Mouse (Mus musculus) forebrain, embryonic 16.5 days (tissue): ENCODE measurements around the gene F12. TPM values are rescaled to one million over a fixed set of nuclear protein-coding genes. Genes with fewer than 3 reads are reported as not detected.

Source experiments
- microRNA-seq: library from miRNA; unstranded; fragments of <30 nt; microRNA quantifications from one replicate; pipeline ENCODE4, GENCODE M21; 2017
- polyA plus RNA-seq: library from polyadenylated mRNA; unstranded; fragments of >200 nt; fragmentation: Nextera tagmentation; extraction: Ambion mirVana; gene quantifications from 2 replicates; pipeline ENCODE4 v1.2.1, GENCODE M21; 2015

Gene F12
- polyA plus RNA-seq, 1 experiment from 2014 or later = not detected

Small RNA genes within 50 kb of the gene (microRNA-seq; reads per million reads assigned to microRNA genes)
- not detected for gene Mir6943

Other genes with a start within 250 kb of the F12 start
- gene Nsd1, start 217.0 kb downstream of the F12 start, polyA plus RNA-seq = 52.4 and 53.1 TPM in 2 replicates
- 288 and 303 TPM in 2 replicates for gene Prelid1, start 106.3 kb downstream of the F12 start, polyA plus RNA-seq
- 104 and 109 TPM in 2 replicates for gene Rab24, start 104.8 kb downstream of the F12 start, polyA plus RNA-seq
- gene Mxd3, start 97.0 kb downstream of the F12 start, polyA plus RNA-seq = 22.1 and 23.9 TPM in 2 replicates
- gene Lman2, start 64.0 kb downstream of the F12 start, polyA plus RNA-seq = 56.3 and 59.7 TPM in 2 replicates
- 0.71 and 1.4 TPM in 2 replicates for gene Rgs14, start 57.1 kb downstream of the F12 start, polyA plus RNA-seq
- 0.27 TPM in 1 of 2 replicates, not detected in the other for gene Slc34a1, start 28.6 kb downstream of the F12 start, polyA plus RNA-seq
- 0.43 and 0.84 TPM in 2 replicates for gene Pfn3, start 11.6 kb downstream of the F12 start, polyA plus RNA-seq
- 39.4 and 40.1 TPM in 2 replicates for gene Grk6, start 18.3 kb upstream of the F12 start, polyA plus RNA-seq
- gene Prr7, start 37.5 kb upstream of the F12 start, polyA plus RNA-seq = 4.1 and 4.3 TPM in 2 replicates
- gene Dbn1, start 61.3 kb upstream of the F12 start, polyA plus RNA-seq = 792 and 816 TPM in 2 replicates
- 132 and 147 TPM in 2 replicates for gene Pdlim7, start 86.9 kb upstream of the F12 start, polyA plus RNA-seq
- 3.1 and 4.6 TPM in 2 replicates for gene Dok3, start 102.5 kb upstream of the F12 start, polyA plus RNA-seq
- gene Ddx41, start 109.9 kb upstream of the F12 start, polyA plus RNA-seq = 67.3 and 70.6 TPM in 2 replicates
- 57.8 and 62.2 TPM in 2 replicates for gene Fam193b, start 144.3 kb upstream of the F12 start, polyA plus RNA-seq
- gene Tmed9, start 146.9 kb upstream of the F12 start, polyA plus RNA-seq = 96.9 and 133 TPM in 2 replicates
- 29.9 and 41.4 TPM in 2 replicates for gene B4galt7, start 173.1 kb upstream of the F12 start, polyA plus RNA-seq
- 96.9 and 104 TPM in 2 replicates for gene Caml, start 196.2 kb upstream of the F12 start, polyA plus RNA-seq
- 34.2 and 36.4 TPM in 2 replicates for gene Ddx46, start 208.2 kb upstream of the F12 start, polyA plus RNA-seq